Mouse (Mus musculus): ENCODE data around the gene Mzf1.
"Not testable (repeated sequence)": the region's sequence is repeated elsewhere in the genome, so short reads cannot be mapped to it uniquely, and the experiment has no call there.

Gene Mzf1

DNA sequence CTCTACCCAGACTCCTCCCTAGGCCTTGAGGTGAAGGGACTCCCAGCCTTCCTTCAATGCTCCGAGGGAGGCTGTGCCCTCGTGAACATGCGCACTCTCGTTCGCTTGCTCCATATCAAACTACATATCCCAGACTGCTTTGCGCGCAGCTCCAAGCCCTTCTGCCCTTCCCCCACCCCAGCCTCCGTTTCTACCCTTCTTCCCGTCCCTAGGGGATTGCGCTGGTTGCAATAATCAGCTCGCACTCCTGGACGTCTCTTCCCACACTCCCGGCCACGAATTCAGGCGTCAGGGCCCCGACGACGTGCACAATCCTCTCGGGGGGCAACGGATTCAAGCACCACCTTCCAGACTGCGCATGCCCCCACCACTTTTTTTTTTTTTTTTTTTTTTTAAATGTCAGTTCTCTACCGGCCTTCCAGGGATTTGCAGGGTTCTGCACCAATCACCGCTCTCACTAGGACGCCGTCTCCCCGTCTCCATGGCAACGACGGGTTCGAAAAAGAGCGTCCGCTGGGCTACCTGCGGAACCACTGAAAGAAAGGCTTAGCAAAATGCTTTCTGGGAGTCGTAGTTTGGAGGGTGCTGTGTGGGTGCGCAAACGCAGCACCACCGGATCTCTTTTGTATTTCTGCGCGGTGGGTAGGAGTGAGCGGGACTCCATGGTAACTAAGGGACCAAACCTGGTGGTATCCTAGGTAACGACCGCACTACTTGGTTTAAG, at the start of gene Mzf1:
Mzf1 (minus strand) TSS at position 478 of the 724 bp plus-strand sequence.
- DNase-seq (ENCODE audit: low spot score): peak; percentile 98

DNA sequence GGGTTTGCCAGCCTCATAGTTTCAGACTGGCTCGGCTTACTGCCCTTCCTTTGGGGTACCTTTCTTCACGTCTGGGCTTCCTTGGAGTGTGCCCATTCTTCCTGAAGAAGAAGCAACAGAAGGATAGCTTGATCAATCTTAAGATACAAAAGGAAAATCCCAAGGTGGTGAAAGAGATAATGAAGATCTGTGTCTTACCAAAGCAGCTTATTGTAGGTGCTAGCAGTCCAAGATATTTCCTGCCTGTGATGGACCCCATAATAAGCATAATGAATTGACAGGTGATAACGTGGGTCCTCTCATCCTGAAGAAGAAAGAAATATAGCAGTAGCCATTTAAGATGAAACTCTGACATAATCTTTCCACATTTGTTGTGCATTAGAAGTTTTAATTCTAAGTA, 40.5 kb upstream of the Mzf1 start, which contains the start of gene Vmn1r85:
Vmn1r85 (minus strand) TSS at position 101 of the 400 bp plus-strand sequence.
- no peak for DNase-seq (ENCODE audit: low spot score)

- DNase-seq (ENCODE audit: low spot score): no peak
Observed at GRCm38 (mm10) chr7:13072293-13072692, 17.7 kb upstream of the Mzf1 start.

- not testable (repeated sequence) for DNase-seq (ENCODE audit: low spot score)
Observed at GRCm38 (mm10) chr7:13063399-13063798, 8.8 kb upstream of the Mzf1 start.

DNA sequence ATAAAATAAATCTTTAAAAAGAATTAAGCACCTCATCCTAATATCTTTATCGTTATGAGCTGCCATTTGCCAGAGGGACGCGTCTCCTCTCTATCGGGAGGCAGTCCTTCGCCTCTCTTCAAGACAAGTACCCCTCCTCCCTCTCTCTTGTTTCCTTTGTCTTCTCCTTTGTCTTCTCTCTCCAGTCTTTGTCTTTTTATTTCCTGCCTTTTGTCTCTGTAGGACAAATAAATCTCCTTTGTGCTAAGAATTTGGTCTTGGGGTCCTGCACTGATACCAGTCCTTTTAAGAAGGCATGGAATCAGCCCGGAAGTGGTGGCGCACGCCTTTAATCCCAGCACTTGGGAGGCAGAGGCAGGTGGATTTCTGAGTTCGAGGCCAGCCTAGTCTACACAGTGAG, 5.0 kb upstream of the Mzf1 start:
- no peak for DNase-seq (ENCODE audit: low spot score)

DNA sequence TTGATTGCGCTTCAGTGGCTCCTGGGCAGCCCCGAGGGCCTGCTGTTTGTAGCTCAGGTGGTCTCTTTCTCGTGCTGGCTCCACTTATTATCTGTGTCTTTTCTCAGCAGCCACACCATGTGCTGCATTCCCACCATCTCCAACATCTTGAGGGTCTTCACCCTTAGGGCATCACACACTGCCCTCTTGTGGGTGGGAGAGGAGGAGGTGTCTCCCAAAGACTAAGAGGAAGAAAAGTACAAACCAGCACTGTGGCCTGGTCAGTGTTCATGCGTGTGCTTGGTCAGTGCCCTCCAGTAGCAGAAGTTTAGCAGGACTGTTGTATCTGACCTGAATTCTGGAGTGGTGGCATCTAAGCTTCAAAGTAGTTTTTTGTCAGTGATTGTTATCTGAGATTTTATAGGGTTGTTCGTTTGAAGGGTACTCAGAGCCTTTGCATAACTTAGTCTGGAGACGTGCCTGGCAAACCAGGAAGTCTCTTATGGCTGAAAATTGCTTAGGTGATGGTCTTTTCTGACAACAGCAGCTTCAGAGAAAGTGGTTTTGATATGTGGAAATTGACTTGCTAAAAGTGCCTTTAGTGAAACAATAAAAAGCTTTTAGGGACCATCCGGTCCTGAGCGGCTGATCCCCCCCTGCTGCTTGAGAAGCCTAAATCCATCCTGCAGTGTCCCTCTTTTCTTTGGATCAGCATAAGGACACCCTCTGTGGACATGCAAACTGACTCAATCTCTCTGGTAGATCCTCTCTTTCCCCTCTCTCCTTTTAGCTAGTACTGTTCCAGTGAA, 2.5 kb upstream of the Mzf1 start:
- DNase-seq (ENCODE audit: low spot score): no peak

GRCm38 (mm10) chr7:13053961-13054286, 640 bp downstream of the Mzf1 start:
- no peak for DNase-seq (ENCODE audit: low spot score)

DNA sequence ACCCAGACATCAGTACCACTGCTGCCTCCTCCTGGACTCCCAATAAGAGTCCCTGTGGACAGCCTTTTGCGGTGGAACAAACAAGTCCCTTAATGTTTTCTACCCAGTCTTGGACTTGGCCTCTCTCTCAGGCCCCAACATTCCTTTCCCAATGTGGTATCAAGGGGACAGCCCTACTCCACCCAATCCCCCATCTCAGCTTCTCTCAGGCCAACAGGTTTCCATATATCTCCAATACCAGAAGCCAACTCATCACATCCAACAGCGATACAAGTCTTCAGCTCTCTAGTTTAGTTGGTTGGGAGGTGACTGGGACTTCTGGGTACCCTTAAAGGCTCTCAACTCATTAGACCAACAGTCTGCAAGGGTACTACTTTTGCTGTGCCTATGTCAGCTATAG, 1.1 kb downstream of the Mzf1 start:
- DNase-seq (ENCODE audit: low spot score): no peak

DNA sequence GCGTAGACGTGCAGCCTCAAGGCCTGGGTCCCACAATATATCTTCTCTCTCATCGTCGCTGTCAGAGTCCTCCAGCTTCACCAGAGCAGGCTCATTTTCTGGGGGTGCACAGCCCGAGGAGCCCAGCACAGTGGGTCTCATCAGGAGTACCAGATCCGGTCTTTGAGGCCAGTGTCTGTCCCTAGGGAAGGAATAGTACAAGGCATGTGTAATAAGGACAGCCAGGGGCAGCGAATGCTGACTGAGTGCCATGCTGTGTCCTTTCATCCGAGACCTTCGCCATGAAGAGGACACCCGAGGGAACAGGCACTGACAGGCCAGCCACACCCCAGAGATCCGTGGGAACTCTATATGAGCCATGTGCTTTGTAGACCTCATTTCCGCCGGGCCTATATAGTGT, 1.6 kb downstream of the Mzf1 start:
- DNase-seq (ENCODE audit: low spot score): no peak

GRCm38 (mm10) chr7:13046084-13046483, 8.5 kb downstream of the Mzf1 start:
- peak; percentile 80 for DNase-seq (ENCODE audit: low spot score)

DNA sequence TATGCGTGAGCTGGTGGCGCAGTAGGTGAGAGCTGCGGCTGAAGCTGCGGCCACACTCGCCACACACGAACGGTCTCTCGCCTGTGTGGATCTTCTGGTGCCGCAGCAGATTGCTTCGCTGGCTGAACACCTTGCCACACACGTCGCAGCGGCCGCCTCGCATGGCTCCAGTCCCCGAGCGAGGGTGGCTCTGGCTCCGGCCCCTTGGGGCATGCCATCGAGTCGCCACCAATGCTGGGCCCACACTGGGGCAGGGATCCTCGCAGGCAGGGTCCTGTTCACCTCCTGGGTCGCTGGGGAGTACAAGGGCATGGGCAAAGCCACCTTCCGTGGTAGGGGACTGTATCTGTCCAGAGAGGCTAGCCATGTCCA, 10.3 kb downstream of the Mzf1 start:
- DNase-seq (ENCODE audit: low spot score): no peak

DNA sequence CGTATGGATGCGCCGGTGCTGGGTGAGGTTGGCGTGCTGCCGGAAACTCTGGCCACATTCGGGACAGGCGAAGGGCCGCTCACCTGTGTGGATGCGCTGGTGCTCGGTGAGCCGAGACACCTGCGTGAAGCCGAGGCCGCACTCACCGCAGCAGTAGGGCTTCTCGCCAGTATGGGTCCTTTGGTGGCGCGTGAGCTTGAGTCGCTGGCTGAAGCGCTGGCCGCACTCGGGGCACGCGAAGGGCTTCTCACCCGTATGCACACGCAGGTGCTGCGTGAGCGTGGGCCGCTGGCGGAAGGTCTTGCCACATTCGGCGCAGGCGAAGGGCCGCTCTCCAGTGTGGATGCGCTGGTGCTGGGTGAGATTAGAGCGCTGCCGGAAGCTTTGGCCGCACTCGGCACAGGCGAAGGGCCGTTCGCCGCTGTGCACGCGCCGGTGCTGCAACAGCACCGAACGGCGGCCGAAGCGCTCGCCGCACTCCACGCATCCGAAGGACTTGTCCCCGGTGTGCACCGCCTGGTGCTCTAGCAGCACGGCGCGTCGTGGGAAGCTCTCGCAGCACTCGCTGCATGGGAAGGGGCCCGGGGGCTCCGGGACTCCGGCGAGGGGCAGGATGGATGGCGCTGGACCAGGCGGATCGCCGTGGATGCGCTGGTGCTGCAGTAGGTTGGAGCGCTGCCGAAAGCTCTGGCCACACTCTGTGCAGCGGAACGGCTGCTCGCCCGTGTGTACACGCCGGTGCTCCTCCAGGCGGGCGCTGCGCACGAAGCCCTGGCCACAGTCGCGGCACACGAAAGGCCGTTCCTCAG, 10.9 kb downstream of the Mzf1 start:
- peak; percentile 71 for DNase-seq (ENCODE audit: low spot score)

DNA sequence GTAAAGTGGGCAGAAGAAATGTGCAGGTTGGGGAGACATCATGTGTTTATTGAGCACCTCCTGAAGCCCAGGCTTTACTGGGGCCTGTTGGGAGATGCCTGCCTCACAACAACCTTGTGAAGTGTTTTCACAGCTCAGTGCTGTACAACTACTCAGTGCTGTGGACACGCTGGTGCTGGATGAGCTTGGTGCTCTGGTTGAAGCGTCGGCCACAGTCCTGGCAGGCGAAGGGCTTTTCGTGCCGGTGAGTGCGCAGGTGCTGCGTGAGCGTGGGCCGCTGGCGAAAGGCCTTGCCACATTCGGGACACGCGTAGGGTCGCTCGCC, 11.5 kb downstream of the Mzf1 start:
- no peak for DNase-seq (ENCODE audit: low spot score)

DNA sequence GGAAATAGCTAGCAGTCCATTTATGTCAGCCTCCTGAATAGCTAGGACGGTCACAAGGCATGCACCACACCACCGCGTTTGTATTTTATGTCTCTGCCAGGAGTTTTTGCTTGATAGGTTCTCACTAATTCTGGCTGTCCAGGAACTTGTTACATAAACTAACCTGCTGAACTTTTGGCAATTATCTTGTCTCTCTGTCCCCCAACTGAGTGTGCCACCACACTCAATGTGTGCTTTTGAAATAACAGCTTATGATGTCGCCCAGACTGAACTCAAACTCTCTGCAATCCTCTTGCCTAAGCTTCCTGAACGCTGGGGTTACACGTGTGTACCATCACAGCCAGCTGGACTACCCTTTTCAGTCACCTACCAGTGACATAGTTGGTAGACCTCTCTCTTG, 12.1 kb downstream of the Mzf1 start:
- no peak for DNase-seq (ENCODE audit: low spot score)

DNA sequence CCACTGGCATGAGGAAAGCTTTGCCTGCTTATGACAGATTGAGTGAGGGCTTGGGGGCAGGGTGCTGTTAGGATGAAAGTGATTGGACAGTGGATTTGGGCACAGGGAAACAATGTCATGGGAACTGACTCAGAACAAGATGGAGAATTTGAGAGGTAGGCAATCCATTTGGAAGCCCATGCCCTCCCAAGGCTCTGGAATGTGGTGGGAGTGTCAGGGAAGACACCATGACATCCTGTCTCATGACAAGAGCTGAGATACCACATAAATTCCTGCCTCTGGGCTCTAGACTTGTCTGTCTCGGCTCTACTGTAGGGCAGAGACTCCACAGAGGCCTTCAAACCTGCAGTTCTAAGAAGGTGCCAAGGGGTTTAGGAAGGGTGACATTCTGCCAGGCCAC, 13.3 kb downstream of the Mzf1 start:
- DNase-seq (ENCODE audit: low spot score): no peak

DNA sequence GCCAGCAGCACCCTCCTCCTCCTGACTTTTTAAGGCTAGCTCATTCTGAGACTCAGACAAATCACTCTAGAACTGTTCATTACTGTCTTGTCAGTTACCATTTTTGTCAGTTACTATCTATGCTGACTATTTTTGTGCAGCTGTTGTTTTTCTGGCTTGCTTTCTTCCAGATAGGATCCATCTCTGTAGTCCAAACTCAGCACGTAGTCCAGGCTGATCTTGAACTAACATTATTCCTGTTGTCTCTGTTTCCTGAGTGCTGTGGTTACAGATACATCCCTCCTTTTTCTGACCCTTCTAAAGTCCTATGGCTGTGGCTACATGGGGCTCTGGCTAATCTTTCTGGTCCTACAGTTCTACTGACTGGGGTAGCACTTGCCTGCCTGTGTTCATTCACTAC, 15.4 kb downstream of the Mzf1 start:
- DNase-seq (ENCODE audit: low spot score): no peak

DNA sequence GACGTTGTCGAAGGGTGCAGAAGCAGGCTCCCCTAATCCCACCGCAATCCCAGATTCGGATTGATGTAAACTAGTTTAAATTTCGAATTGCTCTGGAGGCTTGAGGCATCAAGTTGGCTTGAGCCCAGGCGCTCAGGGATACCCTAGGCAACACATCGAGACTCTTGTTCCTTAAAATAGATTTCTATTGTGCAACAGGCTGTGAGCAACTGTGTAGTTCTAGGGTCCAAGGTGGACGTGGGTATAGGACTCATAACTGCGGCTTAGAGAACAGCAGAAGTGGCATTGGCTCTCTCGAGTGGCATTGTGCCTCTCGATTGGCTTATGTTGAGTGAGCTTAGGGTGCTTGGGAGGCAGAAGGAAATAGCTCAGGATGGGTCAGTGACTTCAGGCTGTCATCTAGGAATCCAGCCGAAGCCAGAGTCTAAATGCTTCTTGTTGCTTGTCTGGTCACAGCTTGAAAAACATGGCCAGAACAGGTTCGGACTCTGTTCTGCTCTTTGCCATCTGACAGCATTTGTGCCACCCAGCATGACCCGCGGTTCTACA, 15.9 kb downstream of the Mzf1 start:
- DNase-seq (ENCODE audit: low spot score): peak; percentile 48

GRCm38 (mm10) chr7:13037901-13038555, 16.5 kb downstream of the Mzf1 start, which contains the start of gene Ube2m:
Gene Ube2m (minus strand): TSS chr7:13038275.
- DNase-seq (ENCODE audit: low spot score): peak; percentile 98

GRCm38 (mm10) chr7:13037366-13037765, 17.2 kb downstream of the Mzf1 start:
- DNase-seq (ENCODE audit: low spot score): peak; percentile 55

DNA sequence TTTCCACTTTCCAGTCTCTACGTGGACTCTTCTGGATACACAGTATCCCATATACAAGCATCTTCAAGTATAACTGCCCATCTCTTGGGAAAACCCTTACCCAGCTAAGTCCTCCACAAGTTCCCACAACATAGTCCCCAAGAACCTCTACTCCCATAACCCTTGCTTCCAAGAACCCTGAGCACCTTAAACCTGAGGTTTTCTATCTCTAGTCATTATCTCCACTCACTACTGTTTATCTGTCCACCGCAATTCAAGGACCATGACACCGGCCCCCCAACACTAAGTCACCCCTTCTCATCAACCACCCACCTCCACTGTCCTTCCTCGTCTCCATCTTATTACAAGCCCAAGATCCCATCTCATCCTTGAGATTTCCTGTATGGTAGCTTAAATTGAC, 17.8 kb downstream of the Mzf1 start:
- DNase-seq (ENCODE audit: low spot score): no peak

DNA sequence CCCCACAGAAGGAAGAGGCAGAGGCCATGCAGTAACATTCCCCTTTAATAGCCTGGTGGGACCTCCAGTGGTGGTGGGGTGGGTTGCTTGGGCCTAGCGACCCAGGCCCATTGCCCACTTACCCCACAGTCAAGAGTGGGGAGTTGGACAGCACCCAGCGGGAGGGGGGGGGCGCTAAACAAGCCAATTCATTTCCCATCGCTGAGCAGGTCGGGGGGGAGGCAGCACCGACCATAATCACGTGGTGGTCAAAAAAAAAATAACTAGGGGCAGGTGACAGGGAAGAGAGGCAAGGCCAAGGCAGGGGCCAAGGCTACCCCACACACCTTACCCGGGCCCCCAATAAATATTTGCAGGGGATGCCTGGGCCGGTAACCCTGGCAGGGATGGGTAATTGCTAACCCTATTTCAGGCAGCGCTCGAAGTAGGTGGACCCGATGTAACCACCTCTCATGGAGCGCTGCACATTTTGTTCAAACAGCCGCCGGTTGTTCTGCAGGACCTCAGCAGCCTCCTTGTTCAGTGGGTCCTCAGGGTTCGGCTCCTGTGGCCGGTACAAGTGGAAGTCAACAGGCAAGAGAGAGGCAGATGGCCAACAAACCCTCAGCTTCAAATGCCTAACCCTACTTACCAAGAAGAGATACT, 19.2 kb downstream of the Mzf1 start:
- DNase-seq (ENCODE audit: low spot score): no peak
